Mouse (Mus musculus): ENCODE data around the gene Hspa1l.
"Not testable (repeated sequence)": the region's sequence is repeated elsewhere in the genome, so short reads cannot be mapped to it uniquely, and the experiment has no call there.

The Hspa1l gene

GRCm38 (mm10) chr17:34975581-34976492 lies 3.3 kb downstream of the Hspa1l start:
- no peak for DNase-seq (ENCODE audit: low read depth, low spot score)

GRCm38 (mm10) chr17:34977000-34977399 lies 4.5 kb downstream of the Hspa1l start:
- no peak for DNase-seq (ENCODE audit: low read depth, low spot score)

- no peak for DNase-seq (ENCODE audit: low read depth, low spot score)
Measured at GRCm38 (mm10) chr17:34978239-34978638, 5.7 kb downstream of the Hspa1l start.

GRCm38 (mm10) chr17:34979631-34980030 lies 7.1 kb downstream of the Hspa1l start:
- no peak for DNase-seq (ENCODE audit: low read depth, low spot score)

- no peak for DNase-seq (ENCODE audit: low read depth, low spot score)
Measured at GRCm38 (mm10) chr17:34980655-34981054, 8.2 kb downstream of the Hspa1l start.

- peak; percentile 80 for DNase-seq (ENCODE audit: low read depth, low spot score)
Measured at GRCm38 (mm10) chr17:34981690-34982180, 9.2 kb downstream of the Hspa1l start, which contains the start of gene Lsm2. Lsm2 (plus strand) TSS chr17:34981862.

GRCm38 (mm10) chr17:34982328-34982727 lies 9.8 kb downstream of the Hspa1l start:
- no peak for DNase-seq (ENCODE audit: low read depth, low spot score)

- no peak for DNase-seq (ENCODE audit: low read depth, low spot score)
Measured at GRCm38 (mm10) chr17:34984218-34984617, 11.7 kb downstream of the Hspa1l start.

GRCm38 (mm10) chr17:34994751-34995150 lies 22.2 kb downstream of the Hspa1l start:
- no peak for DNase-seq (ENCODE audit: low read depth, low spot score)

GRCm38 (mm10) chr17:34995192-34995591 lies 22.7 kb downstream of the Hspa1l start:
- DNase-seq (ENCODE audit: low read depth, low spot score) = not testable (repeated sequence)

- not testable (repeated sequence) for DNase-seq (ENCODE audit: low read depth, low spot score)
Measured at GRCm38 (mm10) chr17:34995927-34996326, 23.4 kb downstream of the Hspa1l start.

- DNase-seq (ENCODE audit: low read depth, low spot score) = no peak
Measured at GRCm38 (mm10) chr17:34996411-34997141, 24.1 kb downstream of the Hspa1l start.

GRCm38 (mm10) chr17:34997142-34997483 lies 24.6 kb downstream of the Hspa1l start:
- no peak for DNase-seq (ENCODE audit: low read depth, low spot score)

- DNase-seq (ENCODE audit: low read depth, low spot score) = no peak
Measured at GRCm38 (mm10) chr17:34998526-34999430, 26.3 kb downstream of the Hspa1l start.

GRCm38 (mm10) chr17:34999871-35000716 lies 27.6 kb downstream of the Hspa1l start:
- not testable (repeated sequence) for DNase-seq (ENCODE audit: low read depth, low spot score)

- DNase-seq (ENCODE audit: low read depth, low spot score) = peak; percentile 61
Measured at GRCm38 (mm10) chr17:35000717-35001451, 28.4 kb downstream of the Hspa1l start, which contains the start of gene Vars. Vars (plus strand) TSS chr17:35000987.

- no peak for DNase-seq (ENCODE audit: low read depth, low spot score)
Measured at GRCm38 (mm10) chr17:35001452-35002152, 29.1 kb downstream of the Hspa1l start.

GRCm38 (mm10) chr17:35002153-35002865 lies 29.8 kb downstream of the Hspa1l start:
- DNase-seq (ENCODE audit: low read depth, low spot score) = no peak

Measured in WW6 (cell line).